Mouse (Mus musculus): ENCODE data around the gene Dgcr2.

DNA sequence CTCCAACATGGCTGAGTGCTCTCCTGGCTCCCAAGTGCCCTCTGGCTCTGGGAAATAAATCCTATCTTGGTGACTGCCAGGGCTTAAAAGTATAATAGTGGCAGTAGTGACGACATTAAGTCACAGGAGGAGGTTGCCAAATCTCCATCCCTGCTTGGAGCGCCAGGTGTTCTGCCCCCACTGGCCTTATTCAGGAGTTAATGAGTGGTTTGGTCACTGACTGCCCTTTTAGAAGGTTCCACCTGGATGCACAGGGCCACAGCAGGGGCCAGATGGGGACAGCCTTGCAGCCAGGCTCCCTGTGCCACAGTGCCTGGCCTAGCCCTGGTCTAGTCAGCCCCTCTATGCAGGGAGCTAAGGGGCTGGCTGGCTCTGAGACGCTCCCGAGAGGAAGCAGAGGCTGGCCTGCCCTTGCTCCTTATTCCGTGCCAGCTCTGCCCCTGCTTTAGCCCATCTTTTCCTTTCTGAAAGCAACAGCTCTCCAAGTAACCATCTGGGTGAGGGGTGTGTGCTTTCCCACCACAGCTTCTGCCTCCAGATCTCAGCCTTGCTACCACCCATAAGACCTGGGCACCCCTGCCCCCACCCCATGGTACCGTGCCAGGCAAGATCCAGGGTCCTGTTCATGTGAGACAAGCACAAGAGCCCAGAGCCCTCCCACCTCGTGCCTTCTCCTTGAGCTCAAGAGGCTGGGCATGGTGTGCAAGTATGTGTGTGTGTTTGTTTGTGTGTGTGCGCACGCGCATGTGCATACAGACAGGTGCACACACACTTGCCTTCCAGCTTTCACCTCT lies 67.8 kb downstream of the Dgcr2 start:
- TF ChIP-seq CEBPB (IDR thresholded peaks at IDR 0.05; ENCODE audit: insufficient read depth, poor library complexity, severe bottlenecking), result no peak
- TF ChIP-seq POLR2A (IDR thresholded peaks at IDR 0.05; ENCODE audit: insufficient read length, low read depth), result no peak
- no peak for TF ChIP-seq TCF12 (IDR thresholded peaks at IDR 0.05; ENCODE audit: insufficient read depth, poor library complexity, severe bottlenecking)
- no peak for TF ChIP-seq MYOD1 (IDR thresholded peaks at IDR 0.05; ENCODE audit: control insufficient read depth in 1 of 3, insufficient read length in 2 of 3, low read depth in 2 of 3)
- no peak for TF ChIP-seq REST (IDR thresholded peaks at IDR 0.05; ENCODE audit: insufficient read depth, insufficient read length)
